Mouse (Mus musculus): ENCODE measurements around the gene Ssmem1. TPM values are rescaled to one million over a fixed set of nuclear protein-coding genes. Genes with fewer than 3 reads are reported as not detected.

The Ssmem1 gene
- polyA plus RNA-seq, 1 experiment from 2014 or later, result not detected

DNA sequence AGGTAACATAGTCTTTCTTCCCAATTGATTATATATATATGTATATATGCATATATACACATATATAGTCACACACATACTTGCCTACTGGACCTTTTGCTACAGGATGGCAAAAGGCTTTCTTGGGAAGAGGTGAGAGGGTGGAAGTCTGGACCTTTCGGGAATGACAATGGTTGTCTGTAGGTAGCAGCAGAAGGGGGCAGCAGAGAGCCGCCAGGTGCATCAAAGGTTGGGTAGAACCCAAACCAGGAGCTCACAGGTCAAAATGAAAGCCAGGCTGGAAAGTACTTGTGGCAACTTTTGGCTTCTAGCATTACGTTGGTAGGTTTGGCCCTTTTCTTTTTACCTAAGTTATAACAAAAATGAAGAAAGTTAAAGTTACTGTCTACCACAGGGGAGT is 25.7 kb downstream of the Ssmem1 start:
- ATAC-seq (no peak), DNase-seq (peak; percentile 68)
- H3K9me3 ChIP-seq (ENCODE audit: low read length), result no peaks in the 10 kb centered on the region
- no peak overlapping the region for H3K4me3 ChIP-seq (ENCODE audit: low read depth, low read length)
- H3K36me3 ChIP-seq (replicated peaks; ENCODE audit: insufficient read depth, low read length), result no peaks in the 10 kb centered on the region
- H3K27ac ChIP-seq (ENCODE audit: low read depth), result no peak overlapping the region
- TF ChIP-seq CTCF (IDR thresholded peaks at IDR 0.05; ENCODE audit: low read depth), result peak; percentile 76
- TF ChIP-seq EP300 (IDR thresholded peaks at IDR 0.05; ENCODE audit: low read depth), result no peak
- H3K4me1 ChIP-seq (ENCODE audit: insufficient read depth), result no peaks in the 10 kb centered on the region
- WGBS (ENCODE audit: insufficient replicate concordance), result 36% methylated on average over 3 of the region's 3 CpGs
- H3K9ac ChIP-seq (replicated peaks), result no peak overlapping the region
- no peak overlapping the region for H3K4me2 ChIP-seq (ENCODE audit: low read depth, low read length)
- H3K27me3 ChIP-seq (ENCODE audit: insufficient read depth, low read length), result no peaks in the 10 kb centered on the region

- DNase-seq, result no peak
- peaks cover 3% of the 10 kb centered on the region; the same call in 1 of the 2 replicates for H3K4me1 ChIP-seq (ENCODE audit: insufficient read depth)
- 61% methylated on average over 10 of the region's 10 CpGs for WGBS (ENCODE audit: insufficient replicate concordance)
- H3K27ac ChIP-seq (ENCODE audit: low read depth), result no peak overlapping the region
- H3K9me3 ChIP-seq (ENCODE audit: low read length), result no peaks in the 10 kb centered on the region
- H3K4me2 ChIP-seq (ENCODE audit: low read depth, low read length), result no peak overlapping the region
- H3K36me3 ChIP-seq (replicated peaks; ENCODE audit: insufficient read depth, low read length), result no peaks in the 10 kb centered on the region
- TF ChIP-seq CTCF (IDR thresholded peaks at IDR 0.05; ENCODE audit: low read depth) (no peak), EP300 (IDR thresholded peaks at IDR 0.05; ENCODE audit: low read depth) (no peak)
- H3K9ac ChIP-seq (replicated peaks), result no peak overlapping the region
- no peak for ATAC-seq
- 0 out of 2 replicates have a peak, but pooled peaks cover 4% of the 10 kb centered on the region for H3K27me3 ChIP-seq (ENCODE audit: insufficient read depth, low read length)
- H3K4me3 ChIP-seq (ENCODE audit: low read depth, low read length), result no peak overlapping the region
Observed at GRCm38 (mm10) chr6:30538240-30538639, 28.6 kb downstream of the Ssmem1 start.

DNA sequence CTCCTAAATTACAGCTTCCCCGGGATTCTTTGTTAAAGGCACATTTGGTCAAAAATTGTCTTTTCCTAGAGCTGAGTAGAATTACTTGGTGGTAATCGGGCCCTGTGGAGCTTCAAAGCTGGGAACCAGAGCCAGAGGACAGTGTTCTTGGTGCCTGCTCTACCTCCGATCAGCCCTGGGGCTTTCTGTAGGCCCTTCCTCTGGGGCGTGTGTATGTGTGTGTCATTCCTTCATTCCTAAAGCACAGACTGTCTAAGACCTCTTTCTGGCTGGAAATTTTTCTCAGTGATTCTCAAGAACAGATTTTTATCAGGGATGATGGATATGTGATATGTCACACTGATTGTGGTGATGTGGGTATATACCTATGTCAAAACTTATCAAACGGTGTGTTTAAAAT is 29.2 kb downstream of the Ssmem1 start:
- H3K36me3 ChIP-seq (replicated peaks; ENCODE audit: insufficient read depth, low read length), result no peaks in the 10 kb centered on the region
- no peak overlapping the region for H3K27ac ChIP-seq (ENCODE audit: low read depth)
- TF ChIP-seq EP300 (IDR thresholded peaks at IDR 0.05; ENCODE audit: low read depth) (no peak), CTCF (IDR thresholded peaks at IDR 0.05; ENCODE audit: low read depth) (no peak)
- no peak overlapping the region for H3K4me2 ChIP-seq (ENCODE audit: low read depth, low read length)
- DNase-seq (no peak), ATAC-seq (no peak)
- WGBS (ENCODE audit: insufficient replicate concordance), result 75% methylated on average over 5 of the region's 5 CpGs
- H3K9me3 ChIP-seq (ENCODE audit: low read length), result no peaks in the 10 kb centered on the region
- 0 out of 2 replicates have a peak, but pooled peaks cover 4% of the 10 kb centered on the region for H3K27me3 ChIP-seq (ENCODE audit: insufficient read depth, low read length)
- peaks cover 3% of the 10 kb centered on the region; the same call in 1 of the 2 replicates for H3K4me1 ChIP-seq (ENCODE audit: insufficient read depth)
- no peak overlapping the region for H3K4me3 ChIP-seq (ENCODE audit: low read depth, low read length)
- H3K9ac ChIP-seq (replicated peaks), result no peak overlapping the region

- DNase-seq, result no peak
- H3K9ac ChIP-seq (replicated peaks), result no peak within 1 kb of the TSS
- 0 out of 2 replicates have a peak, but pooled peaks cover 4% of the 10 kb centered on the region for H3K27me3 ChIP-seq (ENCODE audit: insufficient read depth, low read length)
- no peak within 1 kb of the TSS for H3K4me3 ChIP-seq (ENCODE audit: low read depth, low read length)
- 66% methylated on average over 11 of the region's 11 CpGs for WGBS (ENCODE audit: insufficient replicate concordance)
- H3K4me2 ChIP-seq (ENCODE audit: low read depth, low read length), result no peak within 1 kb of the TSS
- H3K27ac ChIP-seq (ENCODE audit: low read depth), result no peak within 1 kb of the TSS
- no peaks in the 10 kb centered on the region for H3K9me3 ChIP-seq (ENCODE audit: low read length)
- no peak for TF ChIP-seq CTCF (IDR thresholded peaks at IDR 0.05; ENCODE audit: low read depth)
- peaks cover 3% of the 10 kb centered on the region; the same call in 1 of the 2 replicates for H3K4me1 ChIP-seq (ENCODE audit: insufficient read depth)
- H3K36me3 ChIP-seq (replicated peaks; ENCODE audit: insufficient read depth, low read length), result no peaks in the 10 kb centered on the region
- ATAC-seq, result no peak
Observed at GRCm38 (mm10) chr6:30541009-30541799, 31.6 kb downstream of the Ssmem1 start, which contains the start of gene Cpa2. Gene Cpa2 (plus strand): TSS chr6:30541582.

- no peak for TF ChIP-seq CTCF (IDR thresholded peaks at IDR 0.05; ENCODE audit: low read depth)
- TF ChIP-seq EP300 (IDR thresholded peaks at IDR 0.05; ENCODE audit: low read depth), result no peak
- 57% methylated on average over 6 of the region's 6 CpGs for WGBS (ENCODE audit: insufficient replicate concordance)
Observed at GRCm38 (mm10) chr6:30542277-30542676, 32.6 kb downstream of the Ssmem1 start.

DNA sequence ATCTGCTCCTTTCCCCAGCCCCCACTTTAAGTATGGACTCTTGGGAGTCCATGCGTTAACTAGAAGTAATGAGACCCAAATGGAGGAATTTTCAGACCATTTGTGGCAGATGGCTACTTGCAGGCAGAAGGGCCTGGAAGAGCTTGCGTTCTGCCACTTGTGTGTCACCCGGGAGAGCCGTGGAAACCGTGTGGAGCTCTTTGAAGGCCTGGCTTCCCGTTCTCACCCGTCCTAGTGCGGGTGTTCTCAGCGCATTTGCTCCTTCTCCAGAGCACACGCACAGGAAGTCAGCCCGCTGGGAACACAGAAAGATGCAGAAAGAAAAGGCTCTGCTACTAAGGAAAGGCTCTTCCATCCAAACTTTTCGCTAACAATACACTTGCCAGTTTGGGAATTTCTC is 33.4 kb downstream of the Ssmem1 start:
- no peak for DNase-seq
- 44% methylated on average over 12 of the region's 12 CpGs for WGBS (ENCODE audit: insufficient replicate concordance)
- TF ChIP-seq CTCF (IDR thresholded peaks at IDR 0.05; ENCODE audit: low read depth) (no peak), EP300 (IDR thresholded peaks at IDR 0.05; ENCODE audit: low read depth) (no peak)
- Histone ChIP-seq H3K9ac (replicated peaks) (no peak overlapping the region), H3K27ac (ENCODE audit: low read depth) (no peak overlapping the region), H3K4me3 (ENCODE audit: low read depth, low read length) (no peak overlapping the region), H3K27me3 (ENCODE audit: insufficient read depth, low read length) (0 out of 2 replicates have a peak, but pooled peaks cover 4% of the 10 kb centered on the region), H3K36me3 (replicated peaks; ENCODE audit: insufficient read depth, low read length) (no peaks in the 10 kb centered on the region), H3K9me3 (ENCODE audit: low read length) (no peaks in the 10 kb centered on the region), H3K4me2 (ENCODE audit: low read depth, low read length) (no peak overlapping the region), H3K4me1 (ENCODE audit: insufficient read depth) (peaks cover 3% of the 10 kb centered on the region; the same call in 1 of the 2 replicates)
- no peak for ATAC-seq

More at GRCm38 (mm10) chr6:30542277-30542676, 32.6 kb downstream of the Ssmem1 start:
- Histone ChIP-seq H3K9ac (replicated peaks) (no peak overlapping the region), H3K4me3 (ENCODE audit: low read depth, low read length) (no peak overlapping the region), H3K4me1 (ENCODE audit: insufficient read depth) (peaks cover 3% of the 10 kb centered on the region; the same call in 1 of the 2 replicates), H3K9me3 (ENCODE audit: low read length) (no peaks in the 10 kb centered on the region), H3K4me2 (ENCODE audit: low read depth, low read length) (no peak overlapping the region), H3K27me3 (ENCODE audit: insufficient read depth, low read length) (0 out of 2 replicates have a peak, but pooled peaks cover 4% of the 10 kb centered on the region), H3K27ac (ENCODE audit: low read depth) (no peak overlapping the region), H3K36me3 (replicated peaks; ENCODE audit: insufficient read depth, low read length) (no peaks in the 10 kb centered on the region)
- DNase-seq (no peak), ATAC-seq (no peak)

Measured in liver, postnatal 0 days (tissue).